Mouse (Mus musculus): Measurements from ENCODE around the gene Gm49601. TPM values are rescaled to one million over a fixed set of nuclear protein-coding genes. Genes with fewer than 3 reads are reported as not detected.

Gm49601 gene
- polyA plus RNA-seq, 1 experiment from 2014 or later = 2.1 TPM

GRCm38 (mm10) chr16:18624641-18625040, 1.6 kb downstream of the Gm49601 start:
- H3K27ac ChIP-seq (ENCODE audit: low read length) = no peak overlapping the region
- H3K4me1 ChIP-seq (ENCODE audit: insufficient read depth, low read length) = peaks cover 37% of the 10 kb centered on the region
- H3K4me2 ChIP-seq (replicated peaks; ENCODE audit: low read depth, low read length) = no peak overlapping the region
- no peaks in the 10 kb centered on the region for H3K9me3 ChIP-seq (ENCODE audit: low read length)
- ATAC-seq (ENCODE audit: low FRiP score, low TSS enrichment) = no peak
- H3K9ac ChIP-seq (replicated peaks; ENCODE audit: low read length) = no peak overlapping the region
- H3K27me3 ChIP-seq (ENCODE audit: insufficient read depth, low read length) = peaks cover 84% of the 10 kb centered on the region
- H3K4me3 ChIP-seq (ENCODE audit: low read length) = no peak overlapping the region
- no peaks in the 10 kb centered on the region; the same call in 1 of the 2 replicates for H3K36me3 ChIP-seq (ENCODE audit: insufficient read depth, low read length)
- WGBS = 38% methylated on average over 15 of the region's 15 CpGs

GRCm38 (mm10) chr16:18623751-18624540, 2.3 kb downstream of the Gm49601 start:
- no peak overlapping the region for H3K27ac ChIP-seq (ENCODE audit: low read length)
- H3K27me3 ChIP-seq (ENCODE audit: insufficient read depth, low read length) = peaks cover 91% of the 10 kb centered on the region
- no peak overlapping the region for H3K4me2 ChIP-seq (replicated peaks; ENCODE audit: low read depth, low read length)
- peaks cover 32% of the 10 kb centered on the region for H3K4me1 ChIP-seq (ENCODE audit: insufficient read depth, low read length)
- 66% methylated on average over 15 of the region's 15 CpGs for WGBS
- H3K36me3 ChIP-seq (ENCODE audit: insufficient read depth, low read length) = no peaks in the 10 kb centered on the region; the same call in 1 of the 2 replicates
- ATAC-seq (ENCODE audit: low FRiP score, low TSS enrichment) = no peak
- H3K9ac ChIP-seq (replicated peaks; ENCODE audit: low read length) = no peak overlapping the region
- no peak overlapping the region for H3K4me3 ChIP-seq (ENCODE audit: low read length)
- H3K9me3 ChIP-seq (ENCODE audit: low read length) = no peaks in the 10 kb centered on the region

GRCm38 (mm10) chr16:18622916-18623750, 3.1 kb downstream of the Gm49601 start:
- H3K9ac ChIP-seq (replicated peaks; ENCODE audit: low read length) = no peak overlapping the region
- 42% methylated on average over 29 of the region's 29 CpGs for WGBS
- no peaks in the 10 kb centered on the region; the same call in 1 of the 2 replicates for H3K36me3 ChIP-seq (ENCODE audit: insufficient read depth, low read length)
- H3K27me3 ChIP-seq (ENCODE audit: insufficient read depth, low read length) = peaks cover 99% of the 10 kb centered on the region
- no peak overlapping the region for H3K27ac ChIP-seq (ENCODE audit: low read length)
- H3K4me3 ChIP-seq (ENCODE audit: low read length) = no peak overlapping the region
- H3K4me2 ChIP-seq (replicated peaks; ENCODE audit: low read depth, low read length) = no peak overlapping the region
- peaks cover 29% of the 10 kb centered on the region for H3K4me1 ChIP-seq (ENCODE audit: insufficient read depth, low read length)
- no peaks in the 10 kb centered on the region for H3K9me3 ChIP-seq (ENCODE audit: low read length)
- no peak for ATAC-seq (ENCODE audit: low FRiP score, low TSS enrichment)

GRCm38 (mm10) chr16:18622019-18622418, 4.2 kb downstream of the Gm49601 start, which contains the start of gene Gp1bb:
Gp1bb (minus strand) TSS chr16:18622403.
- H3K27me3 ChIP-seq (ENCODE audit: insufficient read depth, low read length) = peaks cover 91% of the 10 kb centered on the region
- H3K4me1 ChIP-seq (ENCODE audit: insufficient read depth, low read length) = peaks cover 35% of the 10 kb centered on the region
- 16% methylated on average over 17 of the region's 17 CpGs for WGBS
- no peaks in the 10 kb centered on the region for H3K9me3 ChIP-seq (ENCODE audit: low read length)
- H3K27ac ChIP-seq (ENCODE audit: low read length) = no peak within 1 kb of the TSS
- H3K4me2 ChIP-seq (replicated peaks; ENCODE audit: low read depth, low read length) = peak within 1 kb of the TSS; percentile 84
- H3K4me3 ChIP-seq (ENCODE audit: low read length) = peak within 1 kb of the TSS; percentile 51
- no peaks in the 10 kb centered on the region; the same call in 1 of the 2 replicates for H3K36me3 ChIP-seq (ENCODE audit: insufficient read depth, low read length)
- H3K9ac ChIP-seq (replicated peaks; ENCODE audit: low read length) = no peak within 1 kb of the TSS
- ATAC-seq (ENCODE audit: low FRiP score, low TSS enrichment) = no peak

GRCm38 (mm10) chr16:18621362-18622001, 4.7 kb downstream of the Gm49601 start:
- peaks cover 35% of the 10 kb centered on the region for H3K4me1 ChIP-seq (ENCODE audit: insufficient read depth, low read length)
- no peak overlapping the region for H3K27ac ChIP-seq (ENCODE audit: low read length)
- H3K36me3 ChIP-seq (ENCODE audit: insufficient read depth, low read length) = no peaks in the 10 kb centered on the region; the same call in 1 of the 2 replicates
- no peaks in the 10 kb centered on the region for H3K9me3 ChIP-seq (ENCODE audit: low read length)
- H3K27me3 ChIP-seq (ENCODE audit: insufficient read depth, low read length) = peaks cover 91% of the 10 kb centered on the region
- H3K4me3 ChIP-seq (ENCODE audit: low read length) = peak overlapping the region; percentile 51
- WGBS = 7% methylated on average over 38 of the region's 38 CpGs
- H3K4me2 ChIP-seq (replicated peaks; ENCODE audit: low read depth, low read length) = peak overlapping the region; percentile 84
- no peak overlapping the region for H3K9ac ChIP-seq (replicated peaks; ENCODE audit: low read length)
- ATAC-seq (ENCODE audit: low FRiP score, low TSS enrichment) = no peak

GRCm38 (mm10) chr16:18620601-18621361, 5.4 kb downstream of the Gm49601 start:
- Histone ChIP-seq H3K4me3 (ENCODE audit: low read length) (peak overlapping the region; percentile 51), H3K4me2 (replicated peaks; ENCODE audit: low read depth, low read length) (peak overlapping the region; percentile 84), H3K9me3 (ENCODE audit: low read length) (no peaks in the 10 kb centered on the region), H3K27ac (ENCODE audit: low read length) (no peak overlapping the region), H3K27me3 (ENCODE audit: insufficient read depth, low read length) (peaks cover 90% of the 10 kb centered on the region), H3K36me3 (ENCODE audit: insufficient read depth, low read length) (no peaks in the 10 kb centered on the region; the same call in 1 of the 2 replicates), H3K9ac (replicated peaks; ENCODE audit: low read length) (no peak overlapping the region), H3K4me1 (ENCODE audit: insufficient read depth, low read length) (peaks cover 28% of the 10 kb centered on the region)
- no peak for ATAC-seq (ENCODE audit: low FRiP score, low TSS enrichment)
- under 1% methylated on average over 73 of the region's 74 CpGs for WGBS

GRCm38 (mm10) chr16:18620201-18620600, 6.0 kb downstream of the Gm49601 start:
- ATAC-seq (ENCODE audit: low FRiP score, low TSS enrichment) = no peak
- peaks cover 27% of the 10 kb centered on the region for H3K4me1 ChIP-seq (ENCODE audit: insufficient read depth, low read length)
- H3K36me3 ChIP-seq (ENCODE audit: insufficient read depth, low read length) = no peaks in the 10 kb centered on the region; the same call in 1 of the 2 replicates
- peak overlapping the region; percentile 51 for H3K4me3 ChIP-seq (ENCODE audit: low read length)
- no peak overlapping the region for H3K9ac ChIP-seq (replicated peaks; ENCODE audit: low read length)
- no peaks in the 10 kb centered on the region for H3K9me3 ChIP-seq (ENCODE audit: low read length)
- H3K4me2 ChIP-seq (replicated peaks; ENCODE audit: low read depth, low read length) = peak overlapping the region; percentile 84
- WGBS = 41% methylated on average over 6 of the region's 6 CpGs
- peaks cover 88% of the 10 kb centered on the region for H3K27me3 ChIP-seq (ENCODE audit: insufficient read depth, low read length)
- H3K27ac ChIP-seq (ENCODE audit: low read length) = no peak overlapping the region

- Histone ChIP-seq H3K4me3 (ENCODE audit: low read length) (no peak overlapping the region), H3K4me2 (replicated peaks; ENCODE audit: low read depth, low read length) (no peak overlapping the region), H3K36me3 (ENCODE audit: insufficient read depth, low read length) (no peaks in the 10 kb centered on the region; the same call in 1 of the 2 replicates), H3K4me1 (ENCODE audit: insufficient read depth, low read length) (peaks cover 27% of the 10 kb centered on the region), H3K9me3 (ENCODE audit: low read length) (no peaks in the 10 kb centered on the region), H3K27me3 (ENCODE audit: insufficient read depth, low read length) (peaks cover 86% of the 10 kb centered on the region), H3K9ac (replicated peaks; ENCODE audit: low read length) (no peak overlapping the region), H3K27ac (ENCODE audit: low read length) (no peak overlapping the region)
- ATAC-seq (ENCODE audit: low FRiP score, low TSS enrichment) = no peak
- 71% methylated on average over 4 of the region's 4 CpGs for WGBS
Observed at GRCm38 (mm10) chr16:18619110-18619509, 7.1 kb downstream of the Gm49601 start.

- peaks cover 85% of the 10 kb centered on the region for H3K27me3 ChIP-seq (ENCODE audit: insufficient read depth, low read length)
- H3K27ac ChIP-seq (ENCODE audit: low read length) = no peak overlapping the region
- peaks cover 30% of the 10 kb centered on the region for H3K4me1 ChIP-seq (ENCODE audit: insufficient read depth, low read length)
- WGBS = 45% methylated on average over 2 of the region's 2 CpGs
- H3K4me2 ChIP-seq (replicated peaks; ENCODE audit: low read depth, low read length) = no peak overlapping the region
- peak; percentile 20; the same call in 1 of the 2 replicates for ATAC-seq (ENCODE audit: low FRiP score, low TSS enrichment)
- no peak overlapping the region for H3K9ac ChIP-seq (replicated peaks; ENCODE audit: low read length)
- H3K9me3 ChIP-seq (ENCODE audit: low read length) = no peaks in the 10 kb centered on the region
- no peak overlapping the region for H3K4me3 ChIP-seq (ENCODE audit: low read length)
- no peaks in the 10 kb centered on the region; the same call in 1 of the 2 replicates for H3K36me3 ChIP-seq (ENCODE audit: insufficient read depth, low read length)
Observed at GRCm38 (mm10) chr16:18618297-18618696, 7.9 kb downstream of the Gm49601 start.
